Comparison of ENCODE assay signal across 37 mouse cellular contexts in genomic region chr14:32144734-32145133, GRCm38 (mm10). TPM values are rescaled to one million over a fixed set of nuclear protein-coding genes. Genes with fewer than 3 reads are reported as not detected.
"Had no signal": no experiment of that assay in that cellular context is flagged by ENCODE, and none has a peak within 500 bp of the region (broad histone marks: within the 10 kb centered on the region; RNA-seq: fewer than 3 reads in every experiment).

No protein-coding gene starts in this region.

- H3K36me3 ChIP-seq: heart, embryonic 10.5 days; heart, embryonic 12.5 days; hindbrain, embryonic 10.5 days; hindbrain, embryonic 12.5 days; intestine, embryonic 15.5 days; limb, embryonic 10.5 days; limb, embryonic 12.5 days had no signal

- H3K4me3 ChIP-seq: gastrocnemius, adult 2 months; heart, embryonic 12.5 days; hindbrain, embryonic 10.5 days; hindbrain, embryonic 12.5 days; intestine, embryonic 15.5 days; layer of hippocampus, adult 2 months; left cerebral cortex, adult 2 months; limb, embryonic 10.5 days; limb, embryonic 12.5 days had no signal

- H3K27ac ChIP-seq: gastrocnemius, adult 2 months; hindbrain, embryonic 10.5 days; hindbrain, embryonic 12.5 days; hindbrain, embryonic 14.5 days; intestine, embryonic 15.5 days; layer of hippocampus, adult 2 months; left cerebral cortex, adult 2 months; limb, embryonic 10.5 days; limb, embryonic 12.5 days had no signal

- H3K4me1 ChIP-seq: hindbrain, embryonic 10.5 days; hindbrain, embryonic 12.5 days; intestine, embryonic 15.5 days; limb, embryonic 10.5 days; limb, embryonic 12.5 days had no signal

- H3K4me2 ChIP-seq: hindbrain, embryonic 12.5 days; hindbrain, embryonic 14.5 days; intestine, embryonic 15.5 days; limb, embryonic 12.5 days had no signal

- ATAC-seq: hindbrain, embryonic 16.5 days; inflammation-experienced regulatory T-cells, adult 6 months; intestine, embryonic 15.5 days; intestine, postnatal 0 days had no signal

- H3K9me3 ChIP-seq: heart, embryonic 10.5 days; intestine, embryonic 15.5 days; limb, embryonic 10.5 days had no signal

- H3K9ac ChIP-seq: heart, embryonic 12.5 days; hindbrain, embryonic 12.5 days; hindbrain, embryonic 14.5 days; intestine, embryonic 15.5 days; limb, embryonic 12.5 days had no signal

- H3K27me3 ChIP-seq: heart, embryonic 12.5 days; hindbrain, embryonic 12.5 days; intestine, embryonic 15.5 days; limb, embryonic 12.5 days had no signal

- DNase-seq: gastrocnemius, adult 2 months; gastrocnemius, postnatal 10 days; gastrocnemius, postnatal 25 days; heart, adult 18-20 months; heart, postnatal 10 days; heart, postnatal 4 days; kidney, adult 18-20 months; kidney, adult 8-10 months; kidney, postnatal 10 days; kidney, postnatal 25 days had no signal

RNA-seq across cellular contexts. Expression of gene Msmb, which starts 2.9 kb away (rescaled TPM):
- total RNA-seq: gastrocnemius, adult 2 months; gastrocnemius, postnatal 10 days; gastrocnemius, postnatal 25 days; gastrocnemius, postnatal 4 days; granulocyte monocyte progenitor cell, adult 5-6 weeks; heart, adult 18-20 months; heart, adult 8-10 months; heart, postnatal 10 days; heart, postnatal 25 days; heart, postnatal 4 days; layer of hippocampus, adult 2 months; layer of hippocampus, postnatal 10 days; layer of hippocampus, postnatal 25 days; left cerebral cortex, adult 2 months; left cerebral cortex, postnatal 14 days; left cerebral cortex, postnatal 36 days had no signal
- polyA plus RNA-seq: frontal cortex, adult 2 months; heart, embryonic 10.5 days; heart, embryonic 12.5 days; heart, embryonic 14.5 days; heart, embryonic 16.5 days; hindbrain, embryonic 10.5 days; hindbrain, embryonic 12.5 days; hindbrain, embryonic 14.5 days; hindbrain, embryonic 16.5 days; inflammation-experienced regulatory T-cells, adult 6 months; intestine, embryonic 15.5 days; intestine, postnatal 0 days; kidney, embryonic 14.5 days; kidney, embryonic 16.5 days; limb, embryonic 10.5 days; limb, embryonic 12.5 days; limb, embryonic 14.5 days had no signal
